Mouse (Mus musculus) forebrain, postnatal 0 days (tissue): ENCODE measurements at regions not wholly inside any gene's neighbourhood (a gene's known extent, or its start where the extent isn't known, plus 50 kb on each side); places are given as distances from the start of the nearest gene placed in this dataset.

Source experiments
- ATAC-seq: fragments of 200-750 bp; cut with Nextera tagmentation; 2 replicates; pipeline ENCODE4 v1.8.0; 2017; ENCODE audit warnings: mild to moderate bottlenecking, moderate library complexity
- DNase-seq: peaks from one replicate; pipeline ENCODE4 v3.0.0-alpha.2; 2015
- H3K27ac ChIP-seq: fragments of 300-500 bp; sonication (generic); 2 replicates; pipeline ENCODE4 v1.5.1; 2014; ENCODE audit warnings: low read depth, mild to moderate bottlenecking, antibody characterized with exemption, low read length, moderate library complexity, mixed read lengths
- H3K27me3 ChIP-seq: fragments of 300-500 bp; sonication (generic); 2 replicates; pipeline ENCODE4 v1.6.1; 2014; ENCODE audit warnings: mild to moderate bottlenecking, low read length, mixed read lengths; ENCODE audit not compliant: insufficient read depth
- H3K36me3 ChIP-seq: fragments of 300-500 bp; sonication (generic); 2 replicates; pipeline ENCODE4 v1.6.1; 2014; ENCODE audit warnings: mild to moderate bottlenecking, moderate library complexity; ENCODE audit not compliant: insufficient read depth
- H3K4me1 ChIP-seq: fragments of 300-500 bp; sonication (generic); 2 replicates; pipeline ENCODE4 v1.6.1; 2014; ENCODE audit warnings: antibody characterized with exemption; ENCODE audit not compliant: insufficient read depth
- H3K4me2 ChIP-seq: fragments of 300-500 bp; sonication (generic); 2 replicates; pipeline ENCODE4 v1.6.1; 2014; ENCODE audit warnings: low read depth, mild to moderate bottlenecking, moderate library complexity
- H3K4me3 ChIP-seq: fragments of 300-500 bp; sonication (generic); 2 replicates; pipeline ENCODE4 v1.5.1; 2014; ENCODE audit warnings: low read depth, low read length, mixed read lengths
- H3K9ac ChIP-seq: fragments of 300-500 bp; sonication (generic); 2 replicates; pipeline ENCODE4 v1.6.1; 2014; ENCODE audit warnings: mild to moderate bottlenecking
- H3K9me3 ChIP-seq: fragments of 300-500 bp; sonication (generic); 2 replicates; pipeline ENCODE4 v1.6.1; 2016; ENCODE audit warnings: low read length
- CTCF ChIP-seq: sonication (generic); IDR thresholded peaks from 2 replicates; pipeline ENCODE4 v1.5.1; 2016; ENCODE audit warnings: antibody characterized with exemption, control low read depth, low read depth
- WGBS: fragments of 180-500 bp; shearing (Covaris S2); extraction: QIAGEN DNeasy Blood & Tissue Kit; methylation state at CpG from one replicate; pipeline ENCODE4 v1.1.7; 2014; 5-methylcytosine and 5-hydroxymethylcytosine counted together

- Histone ChIP-seq H3K36me3 (no peaks in the 10 kb centered on the region), H3K27me3 (no peaks in the 10 kb centered on the region), H3K4me2 (no peak overlapping the region), H3K9ac (no peak overlapping the region), H3K4me1 (no peaks in the 10 kb centered on the region), H3K9me3 (no peaks in the 10 kb centered on the region), H3K4me3 (no peak overlapping the region), H3K27ac (no peak overlapping the region)
- 40% methylated on average over 2 of the region's 2 CpGs for WGBS
- DNase-seq (peak; percentile 68), ATAC-seq (peak; percentile 69)
- no peak for TF ChIP-seq CTCF
These were observed 1225.6 kb upstream of the 1700009N14Rik start for GRCm38 (mm10) chr4:38224512-38224911.
